Mouse (Mus musculus) midbrain, embryonic 14.5 days (tissue): ENCODE measurements around the gene Vnn1. TPM values are rescaled to one million over a fixed set of nuclear protein-coding genes. Genes with fewer than 3 reads are reported as not detected.

ENCODE experiments used
- ATAC-seq: fragments of 200-750 bp; cut with Nextera tagmentation; 2 replicates; pipeline ENCODE4 v1.8.0; 2017; ENCODE audit warnings: moderate number of reproducible peaks, moderate library complexity; ENCODE audit not compliant: low FRiP score, low TSS enrichment
- DNase-seq: peaks from one replicate; pipeline ENCODE4 v3.0.0-alpha.2; 2015
- H3K27ac ChIP-seq: fragments of 300-500 bp; sonication (generic); replicated peaks from 2 replicates; pipeline ENCODE4 v1.5.1; 2014; ENCODE audit warnings: mild to moderate bottlenecking, low read depth, low read length, moderate library complexity
- H3K27me3 ChIP-seq: fragments of 300-500 bp; sonication (generic); 2 replicates; pipeline ENCODE4 v1.6.1; 2014; ENCODE audit warnings: low read length, control low read depth, mixed read lengths; ENCODE audit not compliant: control insufficient read depth, insufficient read depth
- H3K36me3 ChIP-seq: fragments of 300-500 bp; sonication (generic); 2 replicates; pipeline ENCODE4 v1.6.1; 2014; ENCODE audit warnings: low read length, control low read depth; ENCODE audit not compliant: control insufficient read depth, insufficient read depth
- H3K4me1 ChIP-seq: fragments of 300-500 bp; sonication (generic); 2 replicates; pipeline ENCODE4 v1.6.1; 2014; ENCODE audit warnings: mild to moderate bottlenecking, antibody characterized with exemption, low read length, control low read depth; ENCODE audit not compliant: control insufficient read depth, insufficient read depth
- H3K4me2 ChIP-seq: fragments of 300-500 bp; sonication (generic); 2 replicates; pipeline ENCODE4 v1.6.1; 2014; ENCODE audit warnings: mild to moderate bottlenecking, low read length, moderate library complexity
- H3K4me3 ChIP-seq: fragments of 300-500 bp; sonication (generic); replicated peaks from 2 replicates; pipeline ENCODE4 v1.5.1; 2014; ENCODE audit warnings: low read depth, low read length
- H3K9ac ChIP-seq: fragments of 300-500 bp; sonication (generic); replicated peaks from 2 replicates; pipeline ENCODE4 v1.6.1; 2014; ENCODE audit warnings: mild to moderate bottlenecking, low read length, moderate library complexity
- H3K9me3 ChIP-seq: fragments of 300-500 bp; sonication (generic); 2 replicates; pipeline ENCODE4 v1.6.1; 2016; ENCODE audit warnings: low read length, control low read depth, mixed read lengths; ENCODE audit not compliant: control insufficient read depth
- WGBS: fragments of 180-500 bp; shearing (Covaris S2); extraction: QIAGEN DNeasy Blood & Tissue Kit; methylation state at CpG from one replicate; pipeline ENCODE4 v1.1.7; 2014; 5-methylcytosine and 5-hydroxymethylcytosine counted together
- polyA plus RNA-seq: library from polyadenylated mRNA; unstranded; fragments of >200 nt; fragmentation: Nextera tagmentation; extraction: Ambion mirVana; gene quantifications from 2 replicates; pipeline ENCODE4 v1.2.1, GENCODE M21; 2014

Gene Vnn1
- polyA plus RNA-seq, 1 experiment from 2014 or later: 0.08 TPM

DNA sequence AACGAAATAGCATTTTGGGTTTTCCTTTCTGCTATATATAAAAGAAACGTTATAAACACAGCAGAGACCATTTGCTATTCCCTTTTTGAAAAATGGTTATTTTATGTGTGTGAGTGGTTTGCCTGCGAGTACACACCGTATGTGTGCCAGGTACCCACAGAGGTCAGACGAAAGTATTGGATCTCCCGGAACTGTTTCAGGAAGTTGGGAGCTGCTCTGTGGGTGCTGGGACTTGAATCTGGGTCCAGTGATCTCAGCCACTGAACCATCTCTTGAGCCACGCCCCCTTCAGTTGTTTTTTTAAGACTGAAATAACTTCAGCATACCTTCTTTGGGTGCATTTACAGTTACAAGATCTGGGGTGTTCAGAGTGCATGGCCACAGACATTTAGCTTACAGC is 888 bp downstream of the Vnn1 start:
- H3K36me3 ChIP-seq: no peaks in the 10 kb centered on the region
- no peak overlapping the region for H3K9ac ChIP-seq
- H3K9me3 ChIP-seq: no peaks in the 10 kb centered on the region
- no peak overlapping the region for H3K4me3 ChIP-seq
- no peaks in the 10 kb centered on the region for H3K4me1 ChIP-seq
- H3K4me2 ChIP-seq: no peak overlapping the region
- DNase-seq: no peak
- H3K27ac ChIP-seq: no peak overlapping the region
- no peaks in the 10 kb centered on the region for H3K27me3 ChIP-seq
- 85% methylated on average over 7 of the region's 7 CpGs for WGBS
- ATAC-seq: no peak

- H3K4me1 ChIP-seq: no peaks in the 10 kb centered on the region
- no peak overlapping the region for H3K27ac ChIP-seq
- no peaks in the 10 kb centered on the region for H3K36me3 ChIP-seq
- DNase-seq (peak; percentile 8), ATAC-seq (no peak)
- no peak overlapping the region for H3K4me2 ChIP-seq
- H3K27me3 ChIP-seq: no peaks in the 10 kb centered on the region
- H3K4me3 ChIP-seq: no peak overlapping the region
- WGBS: 16% methylated on average over 3 of the region's 3 CpGs
- no peaks in the 10 kb centered on the region for H3K9me3 ChIP-seq
- no peak overlapping the region for H3K9ac ChIP-seq
These were observed 6.6 kb downstream of the Vnn1 start for GRCm38 (mm10) chr10:23901119-23901518.

DNA sequence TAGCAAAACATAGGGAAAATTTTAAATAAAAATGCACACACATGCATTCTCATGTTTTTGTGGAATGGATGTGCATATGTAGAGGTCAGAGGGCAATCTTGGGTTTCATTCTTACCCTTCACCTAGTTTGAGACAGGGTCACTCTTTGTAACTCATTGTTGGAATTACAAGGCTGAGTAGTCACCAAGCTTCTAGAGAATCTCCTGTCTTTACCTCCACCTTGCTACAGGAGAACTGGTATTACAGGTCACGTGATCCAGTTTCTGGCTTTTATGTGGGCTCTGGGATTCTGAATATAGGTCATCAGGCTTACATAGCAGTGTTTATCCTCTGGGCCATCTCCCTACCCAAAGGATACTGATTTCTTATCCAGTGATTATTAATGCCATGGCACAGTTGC is 11.2 kb downstream of the Vnn1 start:
- Histone ChIP-seq H3K4me2 (no peak overlapping the region), H3K4me3 (no peak overlapping the region), H3K9ac (no peak overlapping the region), H3K9me3 (no peaks in the 10 kb centered on the region), H3K27me3 (no peaks in the 10 kb centered on the region), H3K36me3 (no peaks in the 10 kb centered on the region), H3K4me1 (no peaks in the 10 kb centered on the region), H3K27ac (no peak overlapping the region)
- ATAC-seq (no peak), DNase-seq (no peak)
- 91% methylated on average over 1 of the region's 1 CpGs for WGBS

DNA sequence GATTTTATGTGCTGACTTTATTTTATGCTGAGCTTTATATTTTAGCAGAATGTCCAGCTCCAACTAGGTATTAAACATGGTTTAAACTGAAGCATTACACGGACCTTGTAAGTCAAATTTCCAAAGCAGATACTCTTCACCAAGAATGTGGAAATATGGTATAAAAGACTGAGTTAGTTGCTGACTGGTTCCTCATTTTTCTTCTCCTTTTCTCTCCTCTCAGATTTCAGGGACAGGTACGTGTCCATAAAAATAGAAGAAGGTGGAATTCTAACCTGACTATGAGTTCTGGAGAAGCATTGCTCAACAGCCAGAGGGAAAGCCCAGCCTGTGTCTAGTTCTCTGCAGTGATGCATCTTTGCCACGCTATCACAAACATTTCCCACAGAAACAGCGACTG is 25.6 kb downstream of the Vnn1 start, which contains the start of gene Taar1:
TSS of gene Taar1 (plus strand) at position 301 of the 400 bp plus-strand sequence.
- no peak within 1 kb of the TSS for H3K4me2 ChIP-seq
- no peak for ATAC-seq
- no peaks in the 10 kb centered on the region for H3K27me3 ChIP-seq
- no peaks in the 10 kb centered on the region for H3K36me3 ChIP-seq
- H3K9me3 ChIP-seq: no peaks in the 10 kb centered on the region
- DNase-seq: no peak
- no peaks in the 10 kb centered on the region for H3K4me1 ChIP-seq
- no peak within 1 kb of the TSS for H3K4me3 ChIP-seq
- H3K27ac ChIP-seq: no peak within 1 kb of the TSS
- H3K9ac ChIP-seq: no peak within 1 kb of the TSS
- 94% methylated on average over 4 of the region's 4 CpGs for WGBS

GRCm38 (mm10) chr10:23922468-23922867 is 28.0 kb downstream of the Vnn1 start:
- H3K4me3 ChIP-seq: no peak overlapping the region
- H3K36me3 ChIP-seq: no peaks in the 10 kb centered on the region
- H3K4me2 ChIP-seq: no peak overlapping the region
- WGBS: 73% methylated on average over 3 of the region's 3 CpGs
- H3K9ac ChIP-seq: no peak overlapping the region
- no peaks in the 10 kb centered on the region for H3K4me1 ChIP-seq
- ATAC-seq (no peak), DNase-seq (no peak)
- no peaks in the 10 kb centered on the region for H3K9me3 ChIP-seq
- H3K27me3 ChIP-seq: no peaks in the 10 kb centered on the region
- no peak overlapping the region for H3K27ac ChIP-seq

GRCm38 (mm10) chr10:23923941-23924340 is 29.5 kb downstream of the Vnn1 start:
- ATAC-seq: no peak
- Histone ChIP-seq H3K9me3 (no peaks in the 10 kb centered on the region), H3K27ac (no peak overlapping the region), H3K4me2 (no peak overlapping the region), H3K4me1 (no peaks in the 10 kb centered on the region), H3K36me3 (no peaks in the 10 kb centered on the region), H3K27me3 (no peaks in the 10 kb centered on the region), H3K4me3 (no peak overlapping the region), H3K9ac (no peak overlapping the region)
- DNase-seq: no peak
- WGBS: 82% methylated on average over 2 of the region's 2 CpGs

- Histone ChIP-seq H3K27me3 (no peaks in the 10 kb centered on the region), H3K9ac (no peak overlapping the region), H3K4me3 (no peak overlapping the region), H3K4me2 (no peak overlapping the region), H3K9me3 (no peaks in the 10 kb centered on the region), H3K36me3 (no peaks in the 10 kb centered on the region), H3K4me1 (no peaks in the 10 kb centered on the region), H3K27ac (no peak overlapping the region)
- DNase-seq (no peak), ATAC-seq (no peak)
- 53% methylated on average over 4 of the region's 4 CpGs for WGBS
These were observed 43.1 kb downstream of the Vnn1 start for GRCm38 (mm10) chr10:23937613-23938012.

- H3K27me3 ChIP-seq: no peaks in the 10 kb centered on the region
- ATAC-seq (no peak), DNase-seq (peak; percentile 33)
- no peak within 1 kb of the TSS for H3K4me3 ChIP-seq
- no peak within 1 kb of the TSS for H3K4me2 ChIP-seq
- H3K36me3 ChIP-seq: no peaks in the 10 kb centered on the region
- 45% methylated on average over 6 of the region's 6 CpGs for WGBS
- H3K9me3 ChIP-seq: no peaks in the 10 kb centered on the region
- H3K27ac ChIP-seq: no peak within 1 kb of the TSS
- H3K4me1 ChIP-seq: no peaks in the 10 kb centered on the region
- H3K9ac ChIP-seq: no peak within 1 kb of the TSS
These were observed 43.8 kb downstream of the Vnn1 start, which contains the start of gene Taar2 for GRCm38 (mm10) chr10:23938312-23938711. Gene Taar2 (plus strand): TSS chr10:23938572.

DNA sequence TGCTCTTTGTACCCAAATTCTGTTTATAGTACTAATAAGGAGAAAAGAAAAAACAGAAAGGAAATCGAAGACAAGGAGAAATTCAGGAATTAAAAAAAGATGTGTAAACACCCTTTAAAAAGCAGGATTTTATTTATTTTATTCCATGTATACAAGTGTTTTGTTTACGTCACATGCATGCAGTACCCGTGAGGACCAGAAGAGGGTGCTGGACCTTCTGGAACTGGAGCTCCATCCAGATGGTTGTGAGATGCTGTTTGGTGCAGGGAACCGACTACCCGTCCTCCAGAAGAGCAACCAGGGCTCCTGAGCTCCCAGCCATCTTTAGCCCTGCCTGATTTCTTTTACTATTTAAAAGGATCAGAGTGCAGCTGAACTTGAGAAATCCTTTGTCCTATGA is 48.0 kb downstream of the Vnn1 start:
- no peak overlapping the region for H3K27ac ChIP-seq
- 81% methylated on average over 5 of the region's 5 CpGs for WGBS
- no peaks in the 10 kb centered on the region for H3K36me3 ChIP-seq
- no peak for ATAC-seq
- DNase-seq: peak; percentile 8
- no peak overlapping the region for H3K9ac ChIP-seq
- no peaks in the 10 kb centered on the region for H3K9me3 ChIP-seq
- no peak overlapping the region for H3K4me3 ChIP-seq
- no peaks in the 10 kb centered on the region for H3K4me1 ChIP-seq
- no peak overlapping the region for H3K4me2 ChIP-seq
- no peaks in the 10 kb centered on the region for H3K27me3 ChIP-seq
